Mouse (Mus musculus) heart, postnatal 4 days (tissue): ENCODE measurements at regions not wholly inside any gene's neighbourhood (a gene's known extent, or its start where the extent isn't known, plus 50 kb on each side); places are given as distances from the start of the nearest gene placed in this dataset.

Experiments used
- DNase-seq: peaks from one replicate; pipeline ENCODE4 v3.0.0; 2021
- microRNA-seq, 2 experiments: library from miRNA; unstranded; fragments of <30 nt; microRNA quantifications; one replicate each; pipeline ENCODE4 v1.2.0; 2021 to 2022

DNA sequence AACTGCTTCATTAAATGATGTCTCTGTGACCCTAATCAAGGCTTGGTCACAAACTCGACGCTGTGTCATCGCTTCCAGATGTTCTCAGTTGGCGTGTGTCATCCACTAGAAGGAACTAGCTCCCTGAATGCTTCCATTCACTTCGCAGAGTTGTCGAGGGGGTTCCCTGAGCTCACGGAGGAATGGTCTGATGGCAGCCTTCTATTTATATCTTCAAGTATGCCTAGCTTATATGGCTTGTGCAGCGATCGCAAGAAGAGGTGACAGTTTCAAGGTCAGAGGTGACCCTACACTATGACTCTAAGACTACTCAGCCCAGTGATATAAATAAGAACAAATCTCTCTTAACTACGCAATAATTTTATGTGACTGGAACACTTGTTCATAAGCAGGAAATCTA is 126.3 kb downstream of the Nr4a2 start:
- DNase-seq, result peak; percentile 11

DNA sequence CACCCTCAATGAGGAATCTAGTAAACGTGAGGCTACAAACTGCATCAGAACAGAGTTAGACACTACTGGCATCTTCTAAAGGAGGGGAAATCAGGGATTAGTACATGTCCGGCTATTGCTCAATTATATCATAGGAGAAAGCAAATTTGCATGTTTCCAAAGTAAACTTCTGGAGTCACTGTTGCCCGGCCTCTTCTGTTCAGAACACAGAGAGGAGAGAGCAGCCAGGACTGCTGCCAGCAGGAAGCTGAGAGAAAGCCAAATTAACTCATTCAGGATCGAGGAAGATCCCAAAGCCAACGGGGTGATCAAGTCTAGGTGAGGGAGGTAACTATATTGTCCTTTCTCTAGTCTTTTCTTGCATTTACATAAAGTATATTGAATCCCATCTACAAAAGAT is 131.0 kb downstream of the Nr4a2 start:
- no peak for DNase-seq

DNA sequence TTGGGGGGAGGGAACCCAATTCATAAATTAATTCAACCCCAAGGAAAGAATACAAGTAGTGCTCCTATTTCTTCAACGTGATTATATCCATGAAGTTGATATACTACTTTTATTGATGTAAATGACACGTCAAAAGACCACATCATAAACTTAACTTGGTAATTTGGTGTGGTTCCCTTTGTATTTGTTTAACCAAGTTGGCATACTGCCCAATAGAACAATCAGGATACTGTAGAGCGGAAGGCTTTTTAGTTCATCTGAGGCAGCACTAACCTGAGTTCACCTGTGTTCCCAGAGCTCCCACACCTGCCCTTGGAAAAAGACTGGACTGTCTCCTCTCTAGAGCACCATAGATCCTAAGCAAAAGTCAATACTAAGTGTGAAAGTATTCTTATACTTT is 132.0 kb downstream of the Nr4a2 start:
- DNase-seq, result no peak

DNA sequence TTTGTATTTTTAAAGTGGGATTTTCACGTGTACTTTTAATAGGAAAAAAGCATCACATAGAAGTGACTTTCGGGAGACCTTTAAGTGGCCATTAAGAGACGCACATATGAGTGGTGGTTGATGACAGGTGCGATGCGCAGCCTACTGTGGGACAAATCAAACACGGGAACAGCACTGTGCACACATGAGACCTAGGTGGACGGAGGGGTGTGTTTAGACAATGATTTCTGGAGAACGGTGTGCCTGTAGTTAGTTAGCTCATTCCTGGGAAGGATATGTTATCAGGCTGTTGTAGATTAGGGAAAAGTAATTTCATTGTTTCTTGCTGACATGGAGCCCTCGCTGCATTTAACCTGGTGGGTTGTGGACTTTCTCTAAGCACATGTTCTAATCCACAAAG is 133.0 kb downstream of the Nr4a2 start:
- DNase-seq, result no peak

DNA sequence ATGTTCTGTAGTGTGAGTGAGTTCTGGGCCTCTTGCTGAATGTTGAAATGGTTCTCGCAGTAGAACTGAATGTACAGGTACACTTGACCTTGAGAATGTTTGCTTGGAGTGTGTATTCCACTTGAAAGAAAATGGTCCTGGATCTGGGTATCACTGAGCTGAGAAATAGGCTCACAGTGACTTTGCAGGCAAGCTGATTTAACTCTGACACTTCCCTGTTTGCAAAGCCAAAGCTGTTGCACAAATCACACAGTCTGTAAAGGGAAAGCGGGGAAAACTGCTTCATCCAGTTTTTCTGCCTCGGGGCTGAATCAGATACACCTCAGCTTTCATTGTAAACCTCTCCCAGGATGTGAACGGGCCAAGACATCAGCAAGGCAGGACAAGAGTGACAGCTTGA is 140.6 kb downstream of the Nr4a2 start:
- no peak for DNase-seq

DNA sequence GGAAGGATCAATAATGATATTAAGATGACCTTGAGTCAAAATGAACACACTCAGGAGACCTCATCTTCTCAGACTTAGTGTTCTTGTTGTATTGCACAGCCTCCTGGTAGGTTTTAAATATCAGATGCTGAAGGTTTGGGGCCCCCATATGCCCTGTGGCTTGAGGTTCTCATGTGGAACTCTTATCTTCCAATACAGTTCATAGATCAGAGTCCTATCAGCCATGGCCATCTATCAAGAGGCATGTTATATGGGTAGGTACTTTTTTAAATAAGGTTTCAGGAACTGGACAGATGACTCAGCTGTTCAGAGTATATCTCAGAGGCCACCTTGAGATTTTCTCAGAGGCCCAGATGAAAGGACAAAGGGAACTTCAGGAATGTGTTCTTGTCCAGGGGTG is 143.2 kb downstream of the Nr4a2 start:
- no peak for DNase-seq

DNA sequence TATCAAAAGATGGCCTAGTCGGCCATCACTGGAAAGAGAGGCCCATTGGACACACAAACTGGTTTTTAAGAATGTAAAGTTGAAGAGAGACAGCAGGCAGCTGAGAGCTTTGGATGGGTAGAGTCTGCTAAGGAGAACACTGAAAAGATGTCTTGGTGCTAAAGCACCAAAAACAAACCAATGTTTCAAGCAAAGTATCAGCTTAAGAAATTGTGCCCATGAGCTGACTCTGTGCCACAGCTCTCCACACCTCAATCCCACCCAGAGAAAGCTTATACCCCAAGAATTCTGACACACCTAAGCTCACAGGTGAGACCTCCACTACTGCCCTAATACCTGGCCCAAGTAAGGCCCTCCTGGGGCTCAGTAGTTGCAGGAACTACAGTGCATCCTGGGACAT is 148.1 kb downstream of the Nr4a2 start:
- DNase-seq, result no peak

DNA sequence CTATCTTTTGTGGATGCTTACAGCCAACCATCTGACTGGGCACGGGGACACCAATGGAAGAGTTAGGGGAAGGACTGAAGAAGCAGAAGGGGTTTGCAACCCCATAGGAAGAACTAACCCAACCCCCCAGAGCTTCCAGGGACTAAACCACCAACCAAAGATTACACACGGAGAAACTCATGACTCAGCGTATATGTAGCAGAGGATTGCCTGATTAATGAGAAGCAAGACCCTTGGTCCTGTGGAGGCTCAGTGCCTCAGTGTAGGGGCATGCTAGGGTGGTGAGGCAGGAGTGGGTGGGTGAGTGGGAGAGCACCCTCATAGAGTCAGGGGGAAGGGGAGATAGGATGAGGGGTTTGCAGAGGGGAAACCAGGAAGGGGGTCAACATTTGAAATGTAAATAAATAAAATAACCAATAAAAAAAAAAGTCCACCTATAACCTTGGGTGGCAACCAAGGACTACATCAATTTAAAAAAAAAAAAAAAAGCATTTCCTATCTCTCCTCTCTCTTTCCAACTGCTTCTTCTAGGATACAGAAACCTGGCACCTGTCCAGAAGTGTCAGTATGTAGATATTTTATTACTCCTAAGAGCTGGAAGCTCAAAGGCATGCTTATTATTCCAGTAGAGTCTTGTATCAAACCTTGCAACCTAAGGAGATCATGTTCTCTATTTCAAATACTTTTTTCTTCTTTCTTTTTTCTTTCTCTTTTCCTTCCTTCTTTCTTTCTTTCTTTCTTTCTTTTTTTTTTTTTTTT is 159.7 kb downstream of the Nr4a2 start:
- no peak for DNase-seq

DNA sequence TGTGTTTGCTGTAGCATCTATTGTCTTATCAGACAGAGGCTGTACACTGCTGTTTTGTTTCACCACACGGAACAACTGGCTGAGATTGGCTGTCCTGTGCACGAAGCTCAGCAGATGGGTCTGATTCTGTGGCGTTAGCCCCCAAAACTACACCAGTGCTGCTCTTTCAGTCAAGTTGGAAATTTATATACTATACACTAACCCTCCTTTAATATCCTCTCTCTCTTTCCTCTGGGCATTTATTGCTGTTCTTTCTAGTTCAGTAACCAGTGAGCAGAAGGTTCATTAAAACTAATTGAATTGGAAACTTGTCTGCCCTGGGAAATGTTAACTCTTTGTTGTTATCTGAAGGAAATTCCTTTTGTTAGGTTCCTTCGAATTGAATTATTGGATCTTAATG is 164.1 kb downstream of the Nr4a2 start:
- DNase-seq, result no peak

DNA sequence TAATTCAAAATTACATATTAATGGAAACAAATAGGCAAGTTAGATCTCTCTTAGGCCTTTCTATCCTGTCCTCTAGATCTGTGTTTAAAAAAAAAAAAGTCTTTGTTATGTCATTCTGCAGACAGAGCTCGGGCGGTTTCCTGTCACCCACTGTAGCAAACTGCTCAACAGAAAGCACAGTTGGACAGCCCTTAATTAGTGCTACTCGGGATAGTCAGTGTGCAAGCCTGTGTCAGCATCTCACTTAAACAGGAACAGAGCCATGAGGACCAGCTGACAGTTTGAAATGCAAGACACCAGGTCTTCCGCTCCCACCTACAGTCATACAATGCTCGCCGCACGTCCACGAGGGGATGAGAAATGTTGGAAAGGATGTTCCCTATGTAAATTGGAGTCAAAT is 170.5 kb downstream of the Nr4a2 start:
- no peak for DNase-seq

DNA sequence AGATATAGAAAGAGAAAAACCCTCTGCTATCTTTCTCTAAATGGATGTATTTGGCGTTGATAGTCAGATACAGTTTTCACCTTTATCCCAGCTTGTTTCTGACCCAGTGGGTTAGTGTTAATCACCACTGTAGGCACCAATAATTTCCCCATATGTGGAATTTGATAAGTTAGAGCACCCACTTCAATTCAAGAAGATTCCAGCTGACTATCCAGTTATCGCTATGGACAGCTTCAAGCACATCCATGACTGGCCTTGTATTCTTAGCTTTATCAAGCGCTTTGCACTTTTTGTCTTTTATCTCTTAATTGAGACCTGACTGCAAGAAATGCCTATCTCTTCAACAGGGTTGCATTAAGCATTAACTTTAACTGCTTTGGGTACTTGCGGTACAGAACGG is 211.3 kb downstream of the Nr4a2 start:
- no peak for DNase-seq

DNA sequence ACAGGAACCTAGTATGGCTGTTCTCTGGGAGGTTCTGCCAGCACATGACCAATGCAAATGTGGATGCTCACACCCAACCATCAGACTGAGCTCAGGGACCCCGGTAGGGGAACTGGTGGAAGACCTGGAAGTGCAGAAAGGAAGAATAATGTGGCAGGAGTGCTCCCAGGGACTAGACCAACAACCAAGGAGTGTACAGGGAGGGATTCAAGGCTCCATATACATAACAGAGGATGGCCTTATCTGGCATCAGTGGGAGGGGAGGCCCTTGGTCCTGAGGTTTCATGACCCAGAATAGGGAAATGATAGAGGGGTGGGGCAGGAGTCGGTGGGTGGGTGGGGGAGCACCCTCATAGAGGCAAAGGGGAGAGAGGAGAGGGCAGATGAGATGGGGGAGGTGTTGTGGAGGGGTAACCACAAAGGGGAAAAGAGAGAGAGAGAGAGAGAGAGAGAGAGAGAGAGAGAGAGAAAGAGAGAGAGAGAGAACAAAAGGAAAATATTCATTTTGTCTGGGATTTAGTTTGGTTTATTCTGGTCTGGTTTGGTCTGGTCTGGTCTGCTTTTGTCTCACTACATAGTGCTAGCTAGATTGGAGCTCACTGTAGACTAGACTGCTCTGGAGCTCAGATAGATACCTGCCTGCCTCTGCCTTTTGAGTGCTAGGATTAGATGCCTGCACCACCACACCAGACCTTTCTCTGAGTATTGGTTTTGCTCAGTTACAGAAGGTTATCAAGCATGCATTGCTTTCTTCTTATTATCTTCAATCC is 214.5 kb downstream of the Nr4a2 start:
- DNase-seq, result no peak

DNA sequence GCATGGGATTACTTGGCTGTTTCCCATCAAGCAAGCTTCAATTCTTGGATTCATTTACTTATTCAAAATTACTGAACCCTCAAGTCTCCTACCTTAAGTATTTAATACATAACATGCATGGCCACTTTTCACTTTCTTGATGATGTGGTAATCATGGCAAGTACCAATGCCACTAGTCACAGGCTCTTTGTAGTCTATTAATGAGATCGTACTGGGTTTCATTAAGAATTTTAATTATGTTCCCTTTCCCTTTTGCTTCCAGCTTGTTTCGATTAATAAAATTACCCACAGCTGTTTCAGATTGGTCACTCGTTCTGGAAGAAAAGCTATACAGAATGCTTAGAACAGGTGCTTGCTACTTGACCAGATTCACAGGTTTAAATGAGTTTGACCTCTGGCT is 238.6 kb downstream of the Nr4a2 start:
- no peak for DNase-seq

DNA sequence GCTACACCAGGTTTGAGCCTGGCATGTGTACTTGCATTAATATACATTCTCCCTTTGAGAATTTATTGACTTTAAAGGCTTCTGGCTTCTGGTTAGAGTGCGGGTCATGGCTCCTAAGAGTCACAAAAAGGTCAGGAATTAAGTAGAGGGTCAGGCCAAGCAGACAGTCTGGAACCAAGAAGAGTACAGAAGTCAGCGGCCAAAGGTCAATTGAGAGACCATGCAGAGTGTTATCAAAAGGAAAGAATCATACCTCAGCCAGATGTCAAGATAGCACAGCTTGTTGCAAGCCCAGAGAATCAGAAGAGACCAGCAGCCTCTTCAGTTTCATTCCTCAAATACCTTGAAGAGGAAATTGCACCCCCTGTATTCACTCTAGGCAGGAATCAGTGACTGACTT is 263.0 kb downstream of the Nr4a2 start:
- DNase-seq, result no peak

DNA sequence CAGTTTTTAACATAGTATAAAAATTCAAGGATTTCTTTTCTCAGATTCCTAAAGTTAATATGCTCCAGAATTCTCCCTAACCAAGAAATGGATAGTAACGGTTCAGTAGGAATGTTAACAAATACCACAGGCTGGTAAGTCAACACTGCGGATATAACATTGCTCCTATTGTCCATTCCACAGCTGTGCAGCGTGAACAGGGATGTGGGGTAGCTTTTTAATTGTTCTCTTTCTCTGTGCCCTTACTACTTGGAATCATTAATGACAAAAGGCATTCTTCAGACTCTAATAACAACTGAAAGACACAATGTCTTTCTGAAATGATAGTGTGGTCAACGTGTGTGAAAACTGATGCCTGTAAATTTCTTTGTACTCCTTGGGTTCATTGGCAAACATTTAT is 303.3 kb downstream of the Nr4a2 start:
- DNase-seq, result no peak

DNA sequence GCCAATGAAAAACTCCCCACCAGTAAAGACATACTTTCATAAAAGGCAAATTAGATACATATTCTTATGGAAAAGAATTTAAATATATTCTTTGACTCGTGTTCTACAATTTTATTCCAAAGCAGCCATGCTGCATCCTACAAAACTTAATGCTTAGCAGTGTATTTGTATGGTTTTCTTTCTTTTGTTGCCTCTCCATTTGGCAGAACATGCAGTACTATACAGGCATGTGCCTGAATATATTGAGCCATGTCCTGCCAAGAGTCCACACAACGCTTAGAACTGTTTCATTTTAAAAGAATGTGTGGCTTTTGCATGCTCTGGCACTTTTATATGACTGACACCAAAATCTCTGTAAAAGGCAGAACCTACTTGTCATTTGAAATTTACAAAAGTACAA is 339.0 kb downstream of the Nr4a2 start:
- no peak for DNase-seq

Small RNA genes lying in the stretch of these regions (microRNA-seq; reads per million reads assigned to microRNA genes)
- gene Mir195b, result 0 reads per million in 2 experiments
